Mouse (Mus musculus) kidney, adult 8-10 months (tissue): ENCODE measurements around the gene Zfp60.
A peak's percentile ranks its signal among the peaks of the same experiment; 100 is the strongest.
"Not testable (repeated sequence)": the region's sequence is repeated elsewhere in the genome, so short reads cannot be mapped to it uniquely, and the experiment has no call there.

ENCODE experiments used
- DNase-seq, 2 experiments: peaks; one replicate each; pipeline ENCODE4 v3.0.0; 2022

The Zfp60 gene

GRCm38 (mm10) chr7:27731281-27731883 is at the start of gene Zfp60:
TSS of gene Zfp60 (plus strand) at chr7:27731389.
- DNase-seq = peak; percentile 80 to 88

- no peak for DNase-seq
These were observed 48.0 kb upstream of the Zfp60 start for GRCm38 (mm10) chr7:27683218-27683617.

GRCm38 (mm10) chr7:27685220-27685619 is 46.0 kb upstream of the Zfp60 start:
- DNase-seq = no peak

GRCm38 (mm10) chr7:27685681-27686080 is 45.5 kb upstream of the Zfp60 start:
- no peak for DNase-seq

- DNase-seq = no peak
These were observed 44.1 kb upstream of the Zfp60 start for GRCm38 (mm10) chr7:27687043-27687442.

- DNase-seq = no peak
These were observed 43.4 kb upstream of the Zfp60 start for GRCm38 (mm10) chr7:27687836-27688235.

- no peak for DNase-seq
These were observed 42.9 kb upstream of the Zfp60 start for GRCm38 (mm10) chr7:27688246-27688788.

- DNase-seq = peak; percentile 95 to 98
These were observed 42.2 kb upstream of the Zfp60 start, which contains the start of gene Zfp607b for GRCm38 (mm10) chr7:27688815-27689612. TSS of gene Zfp607b (plus strand) at chr7:27689340.

GRCm38 (mm10) chr7:27691076-27691475 is 40.1 kb upstream of the Zfp60 start:
- peak in 1 of 2 experiments; percentile 26 for DNase-seq

GRCm38 (mm10) chr7:27696711-27697110 is 34.5 kb upstream of the Zfp60 start:
- DNase-seq = no peak

GRCm38 (mm10) chr7:27710402-27710801 is 20.8 kb upstream of the Zfp60 start:
- DNase-seq = no peak

- no peak for DNase-seq
These were observed 9.2 kb upstream of the Zfp60 start for GRCm38 (mm10) chr7:27721951-27722350.

GRCm38 (mm10) chr7:27725566-27726538 is 5.3 kb upstream of the Zfp60 start:
- DNase-seq = peak; percentile 16 to 24

- no peak for DNase-seq
These were observed 3.7 kb upstream of the Zfp60 start for GRCm38 (mm10) chr7:27727471-27727870.

GRCm38 (mm10) chr7:27731946-27732345 is 757 bp downstream of the Zfp60 start:
- no peak for DNase-seq

GRCm38 (mm10) chr7:27732508-27732907 is 1.3 kb downstream of the Zfp60 start:
- DNase-seq = no peak

GRCm38 (mm10) chr7:27735457-27735856 is 4.3 kb downstream of the Zfp60 start:
- DNase-seq = no peak

GRCm38 (mm10) chr7:27756351-27757047 is 25.3 kb downstream of the Zfp60 start:
- no peak for DNase-seq

GRCm38 (mm10) chr7:27757048-27757375 is 25.8 kb downstream of the Zfp60 start:
- DNase-seq = no peak

GRCm38 (mm10) chr7:27765176-27765886 is 34.1 kb downstream of the Zfp60 start:
- no peak for DNase-seq

- no peak for DNase-seq
These were observed 58.1 kb downstream of the Zfp60 start for GRCm38 (mm10) chr7:27789306-27789705.

- DNase-seq = not testable (repeated sequence)
These were observed 62.7 kb downstream of the Zfp60 start for GRCm38 (mm10) chr7:27793865-27794264.
